Mouse (Mus musculus) adrenal gland, postnatal 10 days (tissue): ENCODE data around the gene Gcnt2. TPM values are rescaled to one million over a fixed set of nuclear protein-coding genes. Genes with fewer than 3 reads are reported as not detected.
A peak's percentile ranks its signal among the peaks of the same experiment; 100 is the strongest.
"Not testable (repeated sequence)": the region's sequence is repeated elsewhere in the genome, so short reads cannot be mapped to it uniquely, and the experiment has no call there.

Experiments
- DNase-seq: peaks from one replicate; pipeline ENCODE4 v3.0.0; 2021; ENCODE audit warnings: mixed read lengths
- total RNA-seq, 2 experiments: library from RNA; stranded (reverse); gene quantifications; 2 replicates each; pipeline ENCODE4 v1.2.3; 2021

Gcnt2 gene
- total RNA-seq, 2 experiments from 2014 or later, result 11.3 to 12.8 TPM

DNA sequence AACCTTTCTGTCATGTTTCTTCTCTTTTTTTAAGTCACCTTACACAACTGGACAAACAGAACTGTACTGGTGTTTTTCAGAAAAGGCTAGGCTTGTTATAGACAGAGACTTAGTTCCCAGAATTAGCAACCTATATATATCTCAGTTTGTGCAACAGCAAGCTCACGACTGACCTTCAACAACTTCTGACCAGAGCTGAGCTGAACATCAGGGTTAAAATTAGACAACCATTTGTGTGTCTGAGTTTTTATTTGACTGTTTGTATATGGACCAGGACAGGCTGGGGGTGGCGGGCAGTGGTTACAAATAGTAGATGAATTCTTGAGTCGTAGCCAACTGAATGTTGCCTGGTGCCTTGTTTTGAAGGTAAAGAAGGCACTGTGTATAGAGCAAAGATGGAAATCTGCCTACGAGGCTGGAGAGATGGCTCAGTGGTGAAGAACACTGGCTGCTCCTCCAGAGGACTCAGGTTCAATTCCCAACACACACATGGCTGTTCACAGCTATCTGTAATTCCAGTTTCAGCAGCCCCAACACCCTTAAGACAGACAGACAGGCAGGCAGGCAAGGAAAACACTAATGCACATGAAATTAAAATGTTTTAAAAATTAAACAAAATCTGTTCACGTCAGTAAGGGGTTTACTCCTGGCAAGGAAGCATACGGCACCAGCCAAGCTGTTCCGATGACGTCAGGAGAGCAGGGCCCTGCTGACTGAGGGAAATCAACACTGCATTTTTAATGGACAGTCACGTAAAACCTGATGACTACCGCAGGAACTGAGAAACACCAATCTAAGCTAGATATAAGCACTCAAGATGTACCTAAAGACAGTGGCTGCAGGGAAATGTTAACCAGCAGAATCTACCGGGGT, 79.2 kb downstream of the Gcnt2 start:
- DNase-seq, result no peak

DNA sequence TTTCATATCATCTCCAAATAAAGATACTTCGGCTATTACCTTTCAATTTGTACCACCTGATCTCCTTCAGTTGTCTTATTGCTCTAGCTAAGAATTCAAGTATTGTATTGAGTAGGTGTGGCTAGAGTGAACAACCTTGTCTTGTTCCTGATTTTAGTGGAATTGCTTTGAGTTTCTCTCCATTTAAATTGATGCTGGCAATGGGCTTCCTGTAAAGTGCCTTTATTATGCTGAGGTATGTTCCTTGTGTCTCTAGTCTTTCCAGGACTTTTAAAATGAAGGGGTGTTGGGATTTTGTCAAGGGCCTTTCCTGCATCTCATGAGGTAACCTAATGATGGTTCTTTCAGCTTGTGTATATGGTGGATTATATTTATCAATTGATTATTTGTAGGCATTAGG, 83.5 kb downstream of the Gcnt2 start:
- DNase-seq, result no peak

DNA sequence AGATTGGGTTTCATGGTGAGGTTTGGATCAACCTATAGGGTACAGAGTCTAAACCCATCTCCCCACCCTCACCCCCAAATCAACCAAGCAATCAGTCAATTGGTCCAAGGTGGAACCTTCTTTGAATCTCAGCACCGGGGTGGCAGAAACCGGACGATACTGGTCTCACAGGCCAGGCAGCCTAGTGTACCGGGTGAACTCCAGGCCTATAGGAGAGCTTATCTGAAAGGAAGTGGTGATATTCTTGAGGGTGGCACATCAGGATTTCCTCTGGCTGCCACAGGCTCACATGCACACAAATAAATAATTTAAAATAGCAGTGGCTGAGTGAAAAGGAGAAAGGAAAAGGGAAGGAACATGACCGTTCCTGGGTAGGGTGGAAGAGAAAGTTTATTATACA, 84.4 kb downstream of the Gcnt2 start:
- no peak for DNase-seq

DNA sequence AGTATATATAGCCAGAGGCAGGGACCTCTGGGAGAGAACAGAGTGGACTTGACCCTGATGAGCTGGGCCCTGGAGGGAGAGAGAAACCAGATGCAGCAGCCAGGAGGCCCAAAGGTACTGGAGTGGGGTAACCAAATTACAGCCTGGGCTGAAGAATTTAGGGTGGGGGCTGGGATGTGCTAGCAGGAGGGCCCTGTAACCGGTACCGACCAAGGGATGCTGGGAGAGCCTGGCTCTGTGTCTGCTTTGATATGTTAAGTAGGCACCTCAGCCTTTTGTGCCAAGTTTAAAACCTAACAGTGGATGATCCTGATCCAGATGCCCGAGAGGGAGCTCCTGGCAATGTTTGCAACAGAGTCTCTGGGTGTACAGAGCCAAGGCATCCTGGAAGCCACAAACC, 84.8 kb downstream of the Gcnt2 start:
- no peak for DNase-seq

DNA sequence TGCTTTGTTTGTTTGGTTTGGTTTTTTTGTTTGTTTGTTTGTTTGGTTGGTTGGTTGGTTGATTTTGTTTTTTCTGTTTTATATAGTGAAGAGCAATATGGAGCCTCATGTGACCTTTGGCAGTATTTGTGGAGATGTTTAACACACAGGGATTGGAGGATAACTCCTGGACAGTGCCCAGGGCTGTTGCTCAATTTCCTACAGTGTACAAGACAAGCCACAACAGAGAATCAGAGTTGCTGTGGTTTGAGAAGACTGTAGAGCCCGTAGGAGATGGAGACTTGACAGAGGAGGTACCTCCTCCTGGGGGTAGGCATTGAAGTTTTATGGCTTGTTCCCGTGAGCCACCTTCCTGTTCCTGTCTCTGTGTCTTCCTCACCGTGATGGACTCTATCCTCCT, 87.0 kb downstream of the Gcnt2 start:
- DNase-seq, result peak; percentile 10

DNA sequence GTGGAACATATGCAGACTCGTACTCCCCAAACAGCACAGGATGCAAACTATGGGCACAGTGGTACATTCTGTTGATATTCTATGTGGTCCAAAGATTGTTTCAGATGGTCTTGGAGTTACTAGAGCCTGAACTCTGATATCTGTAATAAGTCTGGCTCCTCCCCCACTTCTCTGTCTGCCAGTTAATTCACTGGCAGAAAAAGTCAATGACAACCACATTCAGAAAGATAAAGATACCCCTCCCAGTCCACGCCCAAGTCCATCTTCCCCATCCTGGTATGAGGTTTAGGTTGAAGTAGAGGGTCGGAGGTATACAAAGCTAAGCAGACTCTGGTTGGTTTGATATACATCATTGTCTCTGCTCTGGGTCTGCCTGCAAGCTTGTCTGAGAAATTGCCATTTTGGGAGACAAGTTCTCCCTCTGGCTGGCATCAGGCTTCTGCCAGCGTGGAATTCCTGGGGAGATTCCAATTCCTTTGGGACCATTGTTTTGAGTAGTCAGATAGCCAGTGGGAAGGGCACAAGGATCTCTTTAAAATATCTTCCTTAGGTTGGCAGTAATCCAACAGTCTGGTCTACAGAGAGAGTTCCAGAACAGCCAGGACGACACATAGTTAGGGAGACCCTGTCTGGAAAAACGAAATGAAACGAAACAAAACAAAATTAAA, 88.1 kb downstream of the Gcnt2 start:
- no peak for DNase-seq

DNA sequence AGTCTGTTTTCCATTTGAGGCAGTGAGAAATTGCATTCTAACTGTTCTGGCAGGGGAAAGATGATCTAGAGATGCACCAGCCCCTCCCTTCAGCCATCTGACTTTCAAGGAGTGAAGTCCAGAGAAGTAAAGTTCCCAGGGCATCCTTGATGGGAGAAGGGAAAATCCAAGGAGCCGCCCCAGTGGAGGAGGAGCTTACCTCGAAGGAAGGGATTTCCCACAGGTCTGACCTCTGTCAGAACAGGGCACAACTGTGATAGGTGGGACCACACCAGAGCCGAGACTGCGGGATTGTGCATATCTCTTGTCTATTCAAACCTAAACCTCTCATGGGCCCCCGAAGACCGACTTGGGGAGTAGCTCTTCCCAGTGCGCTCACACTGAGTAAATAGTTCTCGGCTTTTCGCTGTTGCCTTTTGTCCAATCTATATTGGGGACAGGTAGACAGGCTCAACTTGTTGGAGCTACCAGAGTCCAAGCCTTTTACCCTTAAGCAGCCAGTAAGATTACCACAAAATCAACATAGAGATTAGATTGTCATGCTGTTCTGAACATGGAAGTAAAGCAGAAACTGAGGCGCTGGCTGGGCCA, 91.9 kb downstream of the Gcnt2 start:
- DNase-seq, result no peak

DNA sequence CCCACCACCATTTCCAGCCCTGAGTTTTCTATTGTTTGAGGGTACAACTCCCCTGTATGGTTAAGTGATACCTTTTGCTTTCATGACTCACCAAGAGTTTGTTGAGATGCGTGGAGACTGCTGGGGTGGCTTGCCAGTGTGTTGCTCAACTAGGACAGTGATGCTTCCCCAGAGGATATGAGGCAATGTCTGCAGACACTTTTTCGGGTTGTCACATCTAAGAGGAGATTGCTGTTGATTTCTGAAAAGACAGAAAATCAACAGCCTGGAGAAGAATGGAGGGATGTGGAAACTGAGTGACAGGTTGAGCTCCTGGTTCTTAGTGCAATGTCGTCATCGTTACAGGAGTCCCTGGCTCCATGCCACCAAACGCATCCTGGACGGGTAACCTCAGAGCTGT, 93.7 kb downstream of the Gcnt2 start:
- peak; percentile 17 for DNase-seq

DNA sequence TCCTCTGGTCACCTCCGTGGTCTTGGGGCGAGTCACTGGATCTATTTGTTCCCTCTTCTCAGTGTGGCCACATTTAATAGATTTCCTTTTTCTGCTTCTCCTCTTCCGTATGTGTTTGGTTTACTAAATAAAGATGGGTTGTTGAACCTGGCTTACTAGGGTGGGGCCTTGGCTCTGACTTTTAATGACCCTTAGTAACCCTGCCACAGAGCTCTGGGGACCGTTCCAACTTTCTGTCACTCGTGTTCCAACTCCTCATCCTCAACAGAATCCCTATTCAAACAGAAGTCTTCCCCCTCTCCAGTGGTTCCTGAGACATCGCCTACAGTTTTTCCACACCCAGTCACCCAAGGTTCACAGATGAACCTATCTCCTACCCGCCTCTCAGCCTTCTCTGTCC, 96.2 kb downstream of the Gcnt2 start:
- no peak for DNase-seq

DNA sequence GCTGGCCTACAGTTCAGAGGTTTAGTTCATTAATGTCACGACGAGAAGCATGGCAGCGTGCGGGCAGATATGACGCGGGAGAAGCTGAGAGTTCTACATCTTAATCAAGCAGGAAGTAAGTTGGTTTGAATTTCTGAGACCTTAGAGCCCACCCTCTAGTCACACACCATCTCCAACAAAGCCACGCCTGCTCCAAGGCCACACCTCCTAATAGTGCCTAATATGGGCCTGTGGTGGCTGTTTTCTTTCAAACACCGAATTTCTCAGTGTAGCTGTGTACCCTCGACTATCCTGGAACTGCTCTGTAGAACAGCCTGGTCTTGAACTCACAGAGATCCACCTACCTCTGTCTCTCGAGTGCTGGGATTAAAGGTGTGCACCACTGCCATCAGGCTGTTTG, 108.1 kb downstream of the Gcnt2 start:
- DNase-seq, result no peak

DNA sequence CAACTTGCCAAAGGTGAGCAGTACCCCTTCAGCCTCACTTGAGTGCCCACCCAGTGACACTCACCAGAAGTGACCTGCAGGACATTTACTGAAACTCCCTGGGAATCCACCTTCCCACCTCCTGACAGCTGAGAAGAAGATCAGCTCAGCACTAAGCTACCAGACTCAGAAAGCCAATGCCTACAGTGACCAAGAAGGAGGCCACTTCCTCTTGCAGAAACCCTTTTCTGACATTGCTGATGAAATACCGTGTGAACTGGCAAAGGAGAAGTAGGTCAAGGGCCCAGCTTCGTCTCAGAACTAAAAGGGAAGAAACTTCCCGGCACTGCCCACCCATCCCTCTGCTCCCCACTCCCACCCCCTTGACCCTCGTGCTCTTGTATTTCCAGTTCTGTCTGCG, 109.0 kb downstream of the Gcnt2 start:
- DNase-seq, result peak; percentile 15

DNA sequence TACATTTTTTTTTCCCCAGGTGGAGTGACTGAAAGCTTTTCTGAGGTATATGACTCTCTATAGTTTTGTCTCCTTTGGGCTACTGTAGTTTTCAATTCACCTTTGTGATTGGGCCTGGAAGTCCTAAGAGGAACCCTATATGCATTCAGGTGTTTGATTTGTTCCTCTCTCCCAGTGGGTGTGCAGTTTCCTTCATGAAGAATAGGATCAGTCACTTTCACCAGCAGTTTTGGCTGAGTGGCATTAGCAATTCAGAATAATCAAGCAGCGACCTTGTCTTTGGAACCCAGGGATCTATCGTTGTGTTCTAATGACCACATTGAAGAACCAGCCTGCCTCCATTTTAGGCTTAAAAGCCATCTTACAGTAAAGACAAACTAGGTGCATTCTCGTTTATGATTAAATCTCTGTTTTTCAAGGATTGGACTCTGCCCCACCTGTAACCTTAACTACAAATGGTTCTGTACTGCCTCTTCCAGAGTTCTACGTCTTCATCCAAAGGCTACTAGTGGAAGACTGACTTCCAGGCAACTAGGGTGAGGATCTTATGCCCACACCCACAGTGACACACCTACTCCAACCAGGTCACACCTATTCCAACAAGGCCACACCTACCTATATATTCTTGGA, 110.3 kb downstream of the Gcnt2 start:
- DNase-seq, result no peak

DNA sequence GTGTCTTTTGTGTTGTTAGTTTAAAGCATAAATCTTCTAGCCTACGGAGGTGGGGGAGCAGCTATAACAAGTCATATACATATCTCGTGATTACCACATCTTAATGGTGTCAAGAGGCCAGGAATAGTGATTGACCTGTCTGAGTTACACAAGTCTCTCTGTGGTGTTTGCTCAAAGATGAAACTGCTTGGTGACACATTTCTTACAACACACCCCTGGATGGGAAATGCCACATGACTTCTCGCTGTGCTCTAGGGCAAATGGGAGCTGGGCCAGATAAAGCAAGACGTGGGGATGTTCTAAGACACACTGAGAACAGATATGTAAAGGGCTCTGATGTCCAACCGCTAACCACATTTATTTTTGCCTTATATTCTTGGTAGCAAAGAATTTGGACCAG, 111.7 kb downstream of the Gcnt2 start:
- no peak for DNase-seq

DNA sequence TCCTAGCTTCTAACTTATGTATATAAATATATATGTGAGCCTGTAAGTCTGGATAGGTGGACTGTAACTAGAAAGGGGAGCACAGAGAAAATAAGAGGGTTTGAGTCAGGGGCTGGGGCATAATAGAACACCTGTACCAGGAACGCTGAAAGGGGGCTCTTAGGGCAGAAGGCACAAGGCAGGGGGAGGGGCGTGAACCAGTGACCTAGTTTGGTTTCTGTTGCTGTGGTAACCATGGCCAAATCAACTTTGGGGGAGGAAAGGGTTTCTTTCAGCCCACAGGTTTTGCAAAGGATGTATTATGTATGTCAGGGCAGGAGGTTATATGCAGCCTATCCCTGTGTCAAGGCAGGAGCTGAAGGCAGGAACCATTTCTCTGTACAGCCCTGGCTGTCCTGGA, 112.3 kb downstream of the Gcnt2 start:
- DNase-seq, result no peak

DNA sequence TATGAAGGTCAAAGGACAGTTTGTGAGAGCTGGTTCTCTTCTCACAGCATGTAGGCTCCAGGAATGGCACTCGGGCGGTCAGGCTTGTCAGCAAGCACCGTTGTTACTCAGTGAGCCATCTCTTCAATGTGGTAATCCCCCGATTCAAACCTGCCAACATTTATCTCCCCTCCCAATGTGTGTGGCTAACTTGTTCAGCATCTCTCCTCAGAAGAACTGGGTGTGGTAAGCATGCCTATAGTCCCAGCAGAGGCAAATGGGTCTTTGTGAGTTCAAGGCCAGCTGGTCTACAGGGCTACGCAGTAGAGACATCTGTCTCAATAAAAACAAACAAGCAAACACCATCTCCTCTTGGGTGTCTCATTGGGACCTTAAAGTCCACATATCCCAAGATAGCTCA, 113.4 kb downstream of the Gcnt2 start:
- no peak for DNase-seq

DNA sequence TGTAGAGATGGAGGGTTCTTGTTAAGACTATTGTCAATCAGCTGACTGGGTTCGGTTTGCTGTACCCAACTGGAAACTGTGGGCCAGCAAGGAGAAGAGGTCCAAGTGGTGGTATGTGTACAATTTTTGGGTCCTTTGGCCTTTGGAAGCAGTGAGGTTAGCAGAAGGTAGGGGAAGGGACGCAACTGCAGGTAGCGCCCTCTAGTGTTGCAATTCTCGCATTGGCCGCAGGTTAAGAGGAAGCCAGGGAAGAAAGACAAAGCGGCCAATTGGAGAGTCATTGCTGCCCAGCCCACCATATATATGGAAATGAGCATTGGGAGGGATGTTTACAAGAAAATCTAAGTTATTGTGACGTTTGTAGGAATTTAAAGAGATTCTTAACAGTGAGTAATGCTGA, 118.1 kb downstream of the Gcnt2 start:
- DNase-seq, result peak; percentile 71

DNA sequence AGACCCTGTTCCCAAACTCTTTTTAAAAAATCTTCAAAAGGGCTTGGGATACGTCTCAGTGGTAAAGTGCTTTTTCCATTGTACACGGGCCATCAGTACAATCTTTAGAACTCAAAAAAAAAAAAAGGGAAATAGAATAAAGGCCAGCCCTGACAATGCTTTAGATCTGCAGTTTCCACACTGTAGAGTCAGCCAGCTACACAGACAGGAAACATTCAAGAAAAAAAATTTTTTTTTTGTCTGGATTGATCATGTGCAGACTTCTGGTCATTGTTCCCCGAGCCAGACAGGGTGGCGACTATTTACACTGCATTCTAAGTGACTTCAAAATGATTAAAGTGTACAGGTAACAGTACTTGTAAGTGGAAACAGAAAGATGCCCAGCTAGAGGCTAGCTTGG, 119.1 kb downstream of the Gcnt2 start:
- no peak for DNase-seq

DNA sequence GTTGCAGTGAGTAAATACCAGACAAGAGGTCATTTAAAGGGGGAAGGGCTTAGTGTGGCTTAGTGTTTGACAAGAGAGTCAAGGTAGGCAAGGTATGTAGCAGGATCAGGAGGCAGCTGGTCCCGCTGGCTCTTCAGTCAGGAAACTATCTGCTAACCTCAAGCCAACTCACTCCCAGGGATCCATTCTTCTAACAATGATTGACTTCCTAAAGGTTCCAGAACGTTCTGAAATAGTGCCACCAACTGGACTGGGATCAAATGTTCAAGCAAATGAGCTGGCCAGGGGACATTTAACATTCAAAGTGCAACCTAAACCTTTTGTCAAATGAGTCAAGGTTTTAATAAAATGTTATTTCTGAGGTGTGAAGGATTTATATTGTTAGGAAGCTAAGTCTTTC, 119.8 kb downstream of the Gcnt2 start:
- DNase-seq, result no peak

DNA sequence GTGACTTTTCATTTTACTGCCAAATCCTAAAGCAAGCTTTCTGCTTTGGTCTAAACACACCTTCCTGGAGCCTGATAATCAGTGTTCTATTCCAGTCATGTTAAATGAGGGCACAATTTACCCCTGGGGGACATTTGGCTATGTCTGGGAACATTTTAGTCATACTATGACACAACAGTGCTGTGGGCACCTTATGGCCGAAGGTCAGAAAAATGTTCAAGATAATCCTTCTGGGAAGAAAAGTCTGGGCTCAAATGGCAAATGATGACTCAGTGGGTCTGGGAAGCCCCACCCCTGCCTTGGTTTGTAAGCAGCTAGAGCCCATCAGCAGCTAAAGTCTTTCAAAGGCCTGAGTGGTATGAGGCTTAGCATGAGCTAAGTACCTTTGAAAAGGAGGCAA, 123.2 kb downstream of the Gcnt2 start:
- peak; percentile 12 for DNase-seq

DNA sequence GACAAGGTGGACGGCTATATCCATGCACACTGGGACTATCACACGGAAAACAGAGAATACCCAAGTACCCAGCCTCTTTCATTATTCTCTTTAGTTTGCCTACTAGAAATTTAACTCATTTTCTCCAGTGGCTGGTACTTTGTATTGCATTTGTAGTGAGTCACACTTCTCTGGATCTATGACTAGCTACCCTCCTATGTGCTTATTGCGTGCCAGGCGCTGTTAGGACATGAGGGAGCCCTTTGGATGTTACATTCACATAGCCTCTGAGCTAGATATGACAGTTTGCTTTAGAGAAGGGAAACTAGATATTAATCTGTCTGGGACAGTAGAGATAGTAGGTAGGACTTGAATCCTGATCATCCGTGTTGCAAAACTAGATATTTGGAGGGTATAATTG, 126.5 kb downstream of the Gcnt2 start:
- no peak for DNase-seq

DNA sequence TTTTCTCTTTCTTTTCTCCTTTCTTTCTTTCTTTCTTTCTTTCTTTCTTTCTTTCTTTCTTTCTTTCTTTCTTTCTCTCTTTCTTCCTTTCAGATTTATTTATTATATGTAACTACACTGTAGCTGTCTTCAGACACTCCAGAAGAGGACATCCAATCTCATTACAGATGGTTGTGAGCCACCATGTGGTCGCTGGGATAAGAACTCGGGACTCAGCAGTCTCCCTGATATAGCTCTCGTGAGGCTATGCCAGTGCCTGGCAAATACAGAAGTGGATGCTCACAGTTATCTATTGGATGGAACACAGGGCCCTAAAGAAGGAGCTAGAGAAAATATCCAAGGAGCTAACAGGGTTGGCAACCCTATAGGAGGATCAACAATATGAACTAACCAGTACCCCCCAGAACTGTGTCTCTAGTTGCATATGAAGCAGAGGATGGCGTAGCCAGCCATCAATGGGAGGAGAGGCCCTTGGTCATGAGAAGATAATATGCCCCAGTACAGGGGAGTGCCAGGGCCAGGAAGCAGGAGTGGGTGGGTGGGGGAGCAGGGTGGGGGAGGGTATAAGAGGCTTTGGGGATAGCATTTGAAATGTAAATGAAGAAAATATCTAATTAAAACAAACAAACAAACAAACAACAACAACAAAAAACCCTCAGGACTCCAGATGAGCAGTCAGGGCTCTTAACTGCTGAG, 128.2 kb downstream of the Gcnt2 start:
- not testable (repeated sequence) for DNase-seq

DNA sequence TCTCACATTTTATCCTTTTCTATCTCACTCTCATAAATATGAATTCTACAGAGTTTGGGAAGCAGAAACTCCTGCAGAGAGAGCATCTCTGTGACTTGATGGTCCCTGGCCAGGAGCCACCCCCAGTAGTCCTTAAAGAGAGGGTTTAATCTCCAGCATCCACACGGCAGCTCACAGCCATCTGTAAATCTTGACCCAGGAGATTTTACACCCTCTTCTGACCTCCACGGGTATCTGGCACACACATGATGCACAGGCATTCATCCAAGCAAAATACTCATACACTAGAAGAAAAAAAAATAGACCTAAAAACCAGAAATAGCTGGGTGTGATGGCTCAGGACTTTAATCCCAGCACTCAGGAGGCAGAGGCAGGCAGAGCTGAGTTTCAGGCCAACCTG, 128.9 kb downstream of the Gcnt2 start:
- no peak for DNase-seq
